Mouse (Mus musculus) hindbrain, embryonic 12.5 days (tissue): ENCODE measurements around the gene Nyap1. TPM values are rescaled to one million over a fixed set of nuclear protein-coding genes. Genes with fewer than 3 reads are reported as not detected.
"Not testable (repeated sequence)": the region's sequence is repeated elsewhere in the genome, so short reads cannot be mapped to it uniquely, and the experiment has no call there.

Source experiments
- ATAC-seq: fragments of 200-750 bp; cut with Nextera tagmentation; 2 replicates; pipeline ENCODE4 v1.8.0; 2017; ENCODE audit warnings: moderate TSS enrichment; ENCODE audit not compliant: low FRiP score
- H3K27ac ChIP-seq: fragments of 300-500 bp; sonication (generic); 2 replicates; pipeline ENCODE4 v1.5.1; 2016; ENCODE audit warnings: mild to moderate bottlenecking
- H3K27me3 ChIP-seq: fragments of 300-500 bp; sonication (generic); 2 replicates; pipeline ENCODE4 v1.6.1; 2016; ENCODE audit warnings: mild to moderate bottlenecking
- H3K36me3 ChIP-seq: fragments of 300-500 bp; sonication (generic); 2 replicates; pipeline ENCODE4 v1.6.1; 2016; ENCODE audit warnings: mild to moderate bottlenecking
- H3K4me1 ChIP-seq: fragments of 300-500 bp; sonication (generic); 2 replicates; pipeline ENCODE4 v1.6.1; 2016
- H3K4me2 ChIP-seq: fragments of 300-500 bp; sonication (generic); replicated peaks from 2 replicates; pipeline ENCODE4 v1.6.1; 2016; ENCODE audit warnings: mild to moderate bottlenecking
- H3K4me3 ChIP-seq: fragments of 300-500 bp; sonication (generic); 2 replicates; pipeline ENCODE4 v1.5.1; 2016; ENCODE audit warnings: mild to moderate bottlenecking
- H3K9ac ChIP-seq: fragments of 300-500 bp; sonication (generic); 2 replicates; pipeline ENCODE4 v1.6.1; 2016; ENCODE audit warnings: mild to moderate bottlenecking, moderate library complexity
- H3K9me3 ChIP-seq: fragments of 300-500 bp; sonication (generic); replicated peaks from 2 replicates; pipeline ENCODE4 v1.6.1; 2016; ENCODE audit warnings: mild to moderate bottlenecking
- WGBS: fragments of 180-500 bp; shearing (Covaris S2); methylation state at CpG from one replicate; pipeline ENCODE4 v1.1.7; 2016; 5-methylcytosine and 5-hydroxymethylcytosine counted together
- polyA plus RNA-seq: library from polyadenylated mRNA; unstranded; fragments of >200 nt; fragmentation: Nextera tagmentation; extraction: Ambion mirVana; gene quantifications from 2 replicates; pipeline ENCODE4 v1.2.1, GENCODE M21; 2016

The Nyap1 gene
- polyA plus RNA-seq, 1 experiment from 2014 or later = 20.9 TPM

GRCm38 (mm10) chr5:137759971-137760412, 18.6 kb upstream of the Nyap1 start:
- Histone ChIP-seq H3K4me3 (no peak overlapping the region), H3K4me1 (peaks cover 11% of the 10 kb centered on the region; the same call in 1 of the 2 replicates), H3K9me3 (no peaks in the 10 kb centered on the region), H3K27ac (peak overlapping the region; percentile 26; the same call in 1 of the 2 replicates), H3K27me3 (no peaks in the 10 kb centered on the region), H3K36me3 (peaks cover 25% of the 10 kb centered on the region; the same call in 1 of the 2 replicates), H3K4me2 (no peak overlapping the region), H3K9ac (no peak overlapping the region)
- WGBS = 34% methylated on average over 4 of the region's 4 CpGs
- peak; percentile 64 for ATAC-seq

DNA sequence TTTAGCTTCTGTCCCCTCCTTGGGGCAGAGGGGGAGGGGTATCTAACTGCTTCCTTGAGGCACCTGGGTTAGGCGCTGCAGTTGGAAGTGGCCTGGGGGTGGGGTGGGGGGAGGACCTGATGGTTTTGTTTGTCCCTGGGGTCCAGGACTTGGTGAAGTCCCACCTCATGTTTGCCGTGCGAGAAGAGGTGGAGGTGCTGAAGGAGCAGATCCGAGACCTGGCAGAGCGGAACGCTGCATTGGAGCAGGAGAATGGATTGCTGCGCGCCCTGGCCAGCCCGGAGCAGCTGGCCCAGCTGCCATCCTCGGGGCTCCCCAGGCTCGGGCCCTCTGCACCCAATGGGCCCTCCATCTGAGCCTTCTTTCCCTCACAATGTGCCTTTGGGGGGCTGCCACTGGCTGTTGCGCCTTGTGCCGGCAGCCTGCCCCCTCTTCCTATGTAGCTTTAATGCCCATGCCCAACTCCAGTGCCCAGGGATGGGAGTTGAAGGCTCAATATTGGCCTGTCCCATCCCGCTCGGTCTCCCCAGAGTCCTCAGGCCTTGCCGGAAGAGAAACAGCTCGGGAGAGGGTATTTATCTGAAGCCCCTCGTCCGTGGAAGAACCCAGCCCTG, 17.6 kb upstream of the Nyap1 start:
- Histone ChIP-seq H3K27ac (peak overlapping the region; percentile 30; the same call in 1 of the 2 replicates), H3K9ac (0 out of 2 replicates have a peak overlapping the region, but pooled peaks have one; percentile 23), H3K9me3 (no peaks in the 10 kb centered on the region), H3K4me2 (no peak overlapping the region), H3K4me1 (peaks cover 8% of the 10 kb centered on the region; the same call in 1 of the 2 replicates), H3K27me3 (no peaks in the 10 kb centered on the region), H3K36me3 (peaks cover 27% of the 10 kb centered on the region; the same call in 1 of the 2 replicates), H3K4me3 (no peak overlapping the region)
- 86% methylated on average over 19 of the region's 19 CpGs for WGBS
- ATAC-seq = no peak

DNA sequence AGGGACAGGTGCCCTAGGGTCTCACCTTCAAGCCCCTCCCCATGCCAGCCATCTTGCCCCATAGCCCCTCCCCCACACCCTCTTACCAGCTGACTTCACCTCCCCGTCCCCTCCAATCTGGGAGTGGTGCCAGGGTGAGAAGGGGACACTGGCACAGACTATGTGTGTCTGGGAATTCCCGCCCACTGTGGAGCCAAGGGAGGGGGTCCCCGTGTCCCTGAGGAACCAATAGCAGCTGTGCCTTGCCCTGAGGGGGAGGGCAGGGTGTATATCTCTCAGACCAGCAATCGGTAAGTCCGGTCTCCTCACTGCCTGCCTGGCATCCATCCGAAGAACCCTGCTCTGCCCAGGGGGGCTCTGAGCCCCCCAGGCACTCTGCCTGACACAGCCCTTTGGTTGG, 16.5 kb upstream of the Nyap1 start:
- Histone ChIP-seq H3K4me3 (no peak overlapping the region), H3K4me1 (peaks cover 8% of the 10 kb centered on the region; the same call in 1 of the 2 replicates), H3K9me3 (no peaks in the 10 kb centered on the region), H3K9ac (no peak overlapping the region), H3K27me3 (no peaks in the 10 kb centered on the region), H3K4me2 (no peak overlapping the region), H3K36me3 (peaks cover 36% of the 10 kb centered on the region; the same call in 1 of the 2 replicates), H3K27ac (no peak overlapping the region)
- 72% methylated on average over 6 of the region's 6 CpGs for WGBS
- ATAC-seq = peak; percentile 33

DNA sequence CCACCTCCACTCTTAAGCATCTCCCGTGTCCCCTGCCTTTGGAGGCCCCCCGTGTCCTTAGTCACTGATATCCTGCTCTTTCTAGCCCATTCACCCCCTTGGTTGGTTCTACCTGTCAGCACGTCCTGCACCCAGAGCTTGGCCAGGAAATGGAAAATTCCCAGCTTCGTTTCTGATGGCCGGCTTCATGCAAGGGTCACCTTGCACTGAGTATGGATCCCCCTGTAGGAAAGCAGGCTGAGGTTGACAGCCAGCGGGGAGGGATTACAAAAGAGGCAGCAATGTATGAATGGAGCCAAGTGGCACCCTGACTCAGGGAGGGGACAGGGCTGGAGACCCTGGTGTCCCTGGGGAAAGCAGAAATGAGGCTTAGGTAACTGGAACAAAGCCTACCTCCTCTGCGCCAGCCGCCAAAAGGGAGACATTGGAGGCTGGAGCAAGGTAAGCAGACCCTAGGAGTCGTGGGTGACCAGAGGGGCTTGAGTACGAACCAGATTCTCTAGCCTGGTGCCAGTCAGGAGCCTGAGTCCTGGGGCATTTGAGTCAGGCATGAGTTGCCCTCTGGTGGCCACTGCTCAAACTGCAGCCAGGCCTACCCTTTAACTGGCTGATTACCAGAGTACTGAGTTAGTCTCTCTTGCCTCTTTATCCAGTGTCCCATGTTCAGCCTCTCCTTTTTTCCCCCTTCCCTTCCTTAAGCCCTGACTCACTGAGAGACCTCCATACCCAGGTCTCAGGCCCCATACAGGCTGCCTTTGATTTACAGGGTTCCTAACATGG, 15.7 kb upstream of the Nyap1 start:
- 0 out of 2 replicates have a peak overlapping the region, but pooled peaks have one; percentile 38 for H3K9ac ChIP-seq
- no peak overlapping the region for H3K4me2 ChIP-seq
- peaks cover 8% of the 10 kb centered on the region; the same call in 1 of the 2 replicates for H3K4me1 ChIP-seq
- no peaks in the 10 kb centered on the region for H3K9me3 ChIP-seq
- no peak overlapping the region for H3K4me3 ChIP-seq
- WGBS = 45% methylated on average over 10 of the region's 10 CpGs
- ATAC-seq = peak; percentile 52
- H3K36me3 ChIP-seq = peaks cover 43% of the 10 kb centered on the region
- H3K27me3 ChIP-seq = no peaks in the 10 kb centered on the region
- H3K27ac ChIP-seq = no peak overlapping the region

DNA sequence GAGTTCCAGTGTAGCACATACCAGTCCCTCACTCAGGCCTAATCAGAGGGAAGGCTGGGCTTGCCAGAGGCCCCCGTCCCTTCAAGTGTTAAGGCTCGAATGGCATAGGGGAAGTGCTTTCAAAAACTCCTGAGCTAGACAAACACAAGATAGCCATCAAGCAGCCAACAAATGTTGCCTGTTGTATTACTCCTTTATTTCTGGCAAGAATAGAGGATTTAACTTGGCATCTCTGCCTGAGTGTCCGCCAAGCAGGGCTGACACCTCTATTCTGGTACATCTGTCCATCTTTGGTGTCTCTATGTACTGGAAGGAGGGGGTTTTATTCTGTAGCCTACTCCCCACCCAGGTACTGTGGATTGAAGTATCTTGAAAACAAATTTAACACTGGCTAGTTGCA, 14.7 kb upstream of the Nyap1 start:
- Histone ChIP-seq H3K4me1 (peaks cover 8% of the 10 kb centered on the region; the same call in 1 of the 2 replicates), H3K36me3 (peaks cover 53% of the 10 kb centered on the region), H3K27me3 (no peaks in the 10 kb centered on the region), H3K4me2 (no peak overlapping the region), H3K9ac (no peak overlapping the region), H3K27ac (no peak overlapping the region), H3K9me3 (no peaks in the 10 kb centered on the region), H3K4me3 (no peak overlapping the region)
- 87% methylated on average over 3 of the region's 3 CpGs for WGBS
- no peak for ATAC-seq

- H3K4me1 ChIP-seq = peaks cover 8% of the 10 kb centered on the region; the same call in 1 of the 2 replicates
- H3K27me3 ChIP-seq = no peaks in the 10 kb centered on the region
- no peak overlapping the region for H3K4me2 ChIP-seq
- H3K36me3 ChIP-seq = peaks cover 58% of the 10 kb centered on the region
- ATAC-seq = no peak
- no peak overlapping the region for H3K27ac ChIP-seq
- H3K9me3 ChIP-seq = no peaks in the 10 kb centered on the region
- WGBS = 81% methylated on average over 5 of the region's 5 CpGs
- H3K4me3 ChIP-seq = no peak overlapping the region
- peak overlapping the region; percentile 23; the same call in 1 of the 2 replicates for H3K9ac ChIP-seq
Measured at GRCm38 (mm10) chr5:137755425-137755824, 14.0 kb upstream of the Nyap1 start.

GRCm38 (mm10) chr5:137753111-137753832, 11.9 kb upstream of the Nyap1 start:
- no peak overlapping the region for H3K4me3 ChIP-seq
- H3K4me1 ChIP-seq = peaks cover 13% of the 10 kb centered on the region
- ATAC-seq = no peak
- no peaks in the 10 kb centered on the region for H3K27me3 ChIP-seq
- no peaks in the 10 kb centered on the region for H3K9me3 ChIP-seq
- WGBS = 86% methylated on average over 13 of the region's 13 CpGs
- H3K9ac ChIP-seq = no peak overlapping the region
- H3K27ac ChIP-seq = no peak overlapping the region
- H3K4me2 ChIP-seq = no peak overlapping the region
- peaks cover 44% of the 10 kb centered on the region for H3K36me3 ChIP-seq

DNA sequence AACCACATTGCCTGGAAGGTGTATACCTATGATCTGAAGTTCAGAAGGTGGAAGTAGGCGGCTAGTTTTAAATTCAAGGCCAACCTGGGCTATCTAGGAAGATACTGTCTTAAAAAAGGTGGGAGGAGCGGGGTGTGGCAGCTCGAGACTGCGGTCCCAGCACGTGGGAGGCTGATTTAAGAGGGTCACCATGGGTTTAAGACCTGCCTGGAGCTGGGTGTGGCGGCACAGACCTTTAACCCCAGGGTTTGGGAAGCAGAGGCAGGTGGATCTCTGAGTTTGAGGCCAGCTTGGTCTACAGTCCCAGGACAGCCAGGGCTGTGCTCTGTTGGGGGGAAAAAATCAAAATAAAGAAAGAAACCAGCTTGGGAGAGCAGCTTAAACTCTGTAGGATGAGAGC, 10.6 kb upstream of the Nyap1 start:
- Histone ChIP-seq H3K4me1 (peaks cover 26% of the 10 kb centered on the region), H3K9me3 (no peaks in the 10 kb centered on the region), H3K4me2 (no peak overlapping the region), H3K27me3 (no peaks in the 10 kb centered on the region), H3K27ac (no peak overlapping the region), H3K9ac (no peak overlapping the region), H3K4me3 (no peak overlapping the region), H3K36me3 (peaks cover 39% of the 10 kb centered on the region)
- no peak for ATAC-seq
- 88% methylated on average over 6 of the region's 6 CpGs for WGBS

DNA sequence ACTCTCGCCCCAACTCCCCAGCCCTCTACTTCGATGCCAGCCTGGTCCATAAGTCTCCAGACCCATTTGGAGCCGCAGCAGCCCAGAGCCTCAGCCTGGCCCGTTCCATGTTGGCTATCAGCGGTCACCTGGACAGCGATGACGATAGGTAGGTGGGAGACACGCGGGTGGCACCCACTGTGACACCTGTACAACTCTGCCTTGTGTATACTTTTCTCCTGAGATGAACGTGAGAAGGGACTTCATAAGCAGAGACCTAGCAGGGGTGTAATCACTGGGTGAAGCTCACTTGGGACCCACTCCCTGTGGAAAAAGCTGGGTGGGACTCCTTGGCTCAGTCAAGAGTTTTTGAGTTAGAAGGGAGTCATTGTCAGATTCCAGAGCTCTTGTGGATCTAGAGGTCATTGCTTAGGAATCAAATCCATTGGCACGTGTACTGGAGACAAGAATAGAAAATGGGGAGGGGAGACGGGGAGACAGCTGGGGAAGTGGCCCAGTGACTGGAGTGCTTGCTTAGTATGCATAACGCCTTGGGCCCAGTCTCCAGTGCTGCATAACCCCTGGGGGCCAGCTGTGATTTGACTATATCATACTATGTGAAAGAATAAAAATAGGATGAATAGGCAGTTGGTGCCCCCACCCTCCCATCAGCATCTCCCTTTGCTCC, 9.9 kb upstream of the Nyap1 start:
- no peaks in the 10 kb centered on the region for H3K27me3 ChIP-seq
- H3K27ac ChIP-seq = no peak overlapping the region
- 91% methylated on average over 13 of the region's 13 CpGs for WGBS
- H3K4me1 ChIP-seq = peaks cover 30% of the 10 kb centered on the region
- H3K9me3 ChIP-seq = no peaks in the 10 kb centered on the region
- no peak overlapping the region for H3K9ac ChIP-seq
- no peak overlapping the region for H3K4me2 ChIP-seq
- H3K36me3 ChIP-seq = peaks cover 39% of the 10 kb centered on the region
- no peak for ATAC-seq
- no peak overlapping the region for H3K4me3 ChIP-seq

GRCm38 (mm10) chr5:137750212-137750611, 8.8 kb upstream of the Nyap1 start:
- H3K9me3 ChIP-seq, ATAC-seq: not testable (repeated sequence)

DNA sequence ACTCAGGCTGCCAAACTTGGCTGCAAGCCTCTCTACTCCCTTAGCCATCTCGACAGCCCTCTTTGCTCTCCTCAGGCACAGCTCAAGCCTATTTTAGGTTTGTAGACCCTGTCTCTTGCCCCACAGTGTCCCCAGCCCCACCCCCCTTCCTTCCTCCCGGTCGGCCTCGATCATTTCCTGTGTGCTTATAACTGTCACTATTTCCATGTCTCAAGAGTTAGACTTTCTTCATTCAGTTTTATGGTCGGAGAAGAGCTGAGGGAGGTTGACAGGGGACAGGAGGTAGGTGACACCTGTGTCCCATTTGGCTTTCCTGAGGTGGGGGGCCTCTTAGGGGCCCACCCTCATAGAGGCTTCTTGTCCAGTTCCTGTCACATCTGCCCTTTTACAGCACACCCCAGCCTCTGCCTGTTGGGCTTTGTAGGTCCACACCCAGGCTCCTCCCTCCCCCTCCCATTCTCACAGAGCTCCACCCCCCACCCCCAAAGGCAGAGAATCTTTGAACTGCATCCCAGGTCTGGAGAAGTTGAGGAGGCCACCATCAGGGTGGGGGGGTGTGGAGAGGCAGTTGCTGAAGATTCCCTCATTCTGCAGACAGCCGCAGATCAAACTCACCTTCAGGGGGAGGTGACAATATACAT, 7.9 kb upstream of the Nyap1 start:
- Histone ChIP-seq H3K4me3 (no peak overlapping the region), H3K27me3 (no peaks in the 10 kb centered on the region), H3K36me3 (peaks cover 33% of the 10 kb centered on the region), H3K9ac (no peak overlapping the region), H3K9me3 (no peaks in the 10 kb centered on the region), H3K4me2 (no peak overlapping the region), H3K4me1 (peaks cover 33% of the 10 kb centered on the region), H3K27ac (no peak overlapping the region)
- WGBS = 78% methylated on average over 6 of the region's 6 CpGs
- ATAC-seq = no peak

More at GRCm38 (mm10) chr5:137750212-137750611, 8.8 kb upstream of the Nyap1 start:
- H3K27ac ChIP-seq, H3K27me3 ChIP-seq, H3K9ac ChIP-seq, H3K4me3 ChIP-seq, H3K4me2 ChIP-seq: not testable (repeated sequence)
- peaks cover 33% of the 10 kb centered on the region for H3K36me3 ChIP-seq
- peaks cover 33% of the 10 kb centered on the region for H3K4me1 ChIP-seq
- 92% methylated on average over 6 of the region's 8 CpGs for WGBS
